Mouse (Mus musculus) embryonic facial prominence, embryonic 15.5 days (tissue): ENCODE measurements around the gene Pcgf1. TPM values are rescaled to one million over a fixed set of nuclear protein-coding genes. Genes with fewer than 3 reads are reported as not detected.

Experiments
- microRNA counts: library from miRNA; unstranded; fragments of <30 nt; microRNA quantifications from one replicate; lab custom pipeline; 2016
- microRNA-seq: library from miRNA; unstranded; fragments of <30 nt; microRNA quantifications from one replicate; pipeline ENCODE4, GENCODE M21; 2016; ENCODE audit warnings: borderline number of aligned reads
- polyA plus RNA-seq: library from polyadenylated mRNA; unstranded; fragments of >200 nt; fragmentation: Nextera tagmentation; extraction: Ambion mirVana; gene quantifications from 2 replicates; pipeline ENCODE4 v1.2.1, GENCODE M21; 2015

The Pcgf1 gene
- polyA plus RNA-seq, 1 experiment from 2014 or later, result 39.4 TPM

MicroRNAs within 50 kb of the gene (microRNA counts, 519-probe panel; counts per million panel counts)
- microRNA mmu-miR-3470a+mmu-miR-3470b (lab: Ali Mortazavi, UCI), result 1,719 counts per million, percentile 22 among the panel's probes with 10 or more counts

Small RNA genes lying within 50 kb of the gene (microRNA-seq; reads per million reads assigned to microRNA genes)
- gene Mir3470a (not detected), gene Mir7040 (not detected)

Other genes with a start within 250 kb of the Pcgf1 start
- gene Sema4f, start 138.1 kb upstream of the Pcgf1 start, polyA plus RNA-seq, result 2.3 TPM in 2 replicates
- 0.25 and 0.27 TPM in 2 replicates for gene M1ap, start 131.0 kb upstream of the Pcgf1 start, polyA plus RNA-seq
- gene Dok1, start 44.4 kb upstream of the Pcgf1 start, polyA plus RNA-seq, result 9.3 and 10.9 TPM in 2 replicates
- gene Loxl3, start 43.7 kb upstream of the Pcgf1 start, polyA plus RNA-seq, result 19.2 and 25.4 TPM in 2 replicates
- gene Aup1, start 23.3 kb upstream of the Pcgf1 start, polyA plus RNA-seq, result 198 and 201 TPM in 2 replicates
- 68.9 and 72.0 TPM in 2 replicates for gene Htra2, start 22.6 kb upstream of the Pcgf1 start, polyA plus RNA-seq
- 1.0 and 1.6 TPM in 2 replicates for gene Dqx1, start 20.0 kb upstream of the Pcgf1 start, polyA plus RNA-seq
- gene Tlx2, start 7.6 kb upstream of the Pcgf1 start, polyA plus RNA-seq, result 0.51 and 0.61 TPM in 2 replicates
- gene Lbx2, start 8.5 kb downstream of the Pcgf1 start, polyA plus RNA-seq, result 0.59 and 0.99 TPM in 2 replicates
- 3.2 and 3.4 TPM in 2 replicates for gene Ccdc142, start 23.7 kb downstream of the Pcgf1 start, polyA plus RNA-seq
- 2.9 and 3.2 TPM in 2 replicates for gene Gm42688, start 23.7 kb downstream of the Pcgf1 start, polyA plus RNA-seq
- 121 and 136 TPM in 2 replicates for gene Mrpl53, start 31.2 kb downstream of the Pcgf1 start, polyA plus RNA-seq
- gene Mogs, start 37.6 kb downstream of the Pcgf1 start, polyA plus RNA-seq, result 50.7 and 52.6 TPM in 2 replicates
- 109 and 113 TPM in 2 replicates for gene Wbp1, start 43.7 kb downstream of the Pcgf1 start, polyA plus RNA-seq
- 18.2 and 18.5 TPM in 2 replicates for gene Ino80b, start 47.6 kb downstream of the Pcgf1 start, polyA plus RNA-seq
- 62.8 and 63.2 TPM in 2 replicates for gene Rtkn, start 57.6 kb downstream of the Pcgf1 start, polyA plus RNA-seq
- 7.9 and 12.0 TPM in 2 replicates for gene Wdr54, start 78.5 kb downstream of the Pcgf1 start, polyA plus RNA-seq
- 10.3 and 17.2 TPM in 2 replicates for gene 1700003E16Rik, start 78.5 kb downstream of the Pcgf1 start, polyA plus RNA-seq
- gene Dctn1, start 88.1 kb downstream of the Pcgf1 start, polyA plus RNA-seq, result 98.7 and 103 TPM in 2 replicates
- gene Slc4a5, start 142.0 kb downstream of the Pcgf1 start, polyA plus RNA-seq, result 0.11 and 0.48 TPM in 2 replicates
- gene Mthfd2, start 248.0 kb downstream of the Pcgf1 start, polyA plus RNA-seq, result 27.2 and 30.5 TPM in 2 replicates
- 64.1 and 65.9 TPM in 2 replicates for gene Mob1a, start 248.1 kb downstream of the Pcgf1 start, polyA plus RNA-seq